Mouse (Mus musculus) kidney, postnatal 0 days (tissue): ENCODE results near the gene Napb. TPM values are rescaled to one million over a fixed set of nuclear protein-coding genes. Genes with fewer than 3 reads are reported as not detected.
A peak's percentile ranks its signal among the peaks of the same experiment; 100 is the strongest.

Source experiments
- ATAC-seq: fragments of 200-750 bp; cut with Nextera tagmentation; replicated peaks from 2 replicates; pipeline ENCODE4 v1.8.0; 2017; ENCODE audit warnings: low read depth, moderate number of reproducible peaks, moderate TSS enrichment, moderate library complexity; ENCODE audit not compliant: low FRiP score
- DNase-seq: peaks from one replicate; pipeline ENCODE4 v3.0.0-alpha.2; 2016; ENCODE audit warnings: low spot score
- H3K27ac ChIP-seq: fragments of 300-500 bp; sonication (generic); 2 replicates; pipeline ENCODE4 v1.5.1; 2014; ENCODE audit warnings: mild to moderate bottlenecking
- H3K27me3 ChIP-seq: fragments of 300-500 bp; sonication (generic); 2 replicates; pipeline ENCODE4 v1.6.1; 2014; ENCODE audit warnings: low read length, mixed read lengths; ENCODE audit not compliant: insufficient read depth
- H3K36me3 ChIP-seq: fragments of 300-500 bp; sonication (generic); 2 replicates; pipeline ENCODE4 v1.6.1; 2014; ENCODE audit warnings: low read length, mixed read lengths; ENCODE audit not compliant: insufficient read depth
- H3K4me1 ChIP-seq: fragments of 300-500 bp; sonication (generic); replicated peaks from 2 replicates; pipeline ENCODE4 v1.6.1; 2014; ENCODE audit warnings: antibody characterized with exemption, low read length, mixed read lengths; ENCODE audit not compliant: insufficient read depth
- H3K4me2 ChIP-seq: fragments of 300-500 bp; sonication (generic); 2 replicates; pipeline ENCODE4 v1.6.1; 2014; ENCODE audit warnings: mild to moderate bottlenecking, low read length, moderate library complexity, mixed read lengths
- H3K4me3 ChIP-seq: fragments of 300-500 bp; sonication (generic); replicated peaks from 2 replicates; pipeline ENCODE4 v1.5.1; 2014; ENCODE audit warnings: low read depth, low read length
- H3K9ac ChIP-seq: fragments of 300-500 bp; sonication (generic); 2 replicates; pipeline ENCODE4 v1.6.1; 2014; ENCODE audit warnings: low read depth, low read length
- H3K9me3 ChIP-seq: fragments of 300-500 bp; sonication (generic); replicated peaks from 2 replicates; pipeline ENCODE4 v1.6.1; 2016; ENCODE audit warnings: low read length, inconsistent platforms, mixed read lengths
- CTCF ChIP-seq: IDR thresholded peaks from 2 replicates; pipeline ENCODE4 v1.5.1; 2016; ENCODE audit warnings: antibody characterized with exemption, low read depth, mild to moderate bottlenecking, moderate library complexity
- WGBS: fragments of 180-500 bp; shearing (Covaris S2); extraction: QIAGEN DNeasy Blood & Tissue Kit; methylation state at CpG from one replicate; pipeline ENCODE4 v1.1.7; 2014; 5-methylcytosine and 5-hydroxymethylcytosine counted together
- polyA plus RNA-seq: library from polyadenylated mRNA; unstranded; fragments of >200 nt; fragmentation: Nextera tagmentation; extraction: Ambion mirVana; gene quantifications from 2 replicates; pipeline ENCODE4 v1.2.1, GENCODE M21; 2015

The Napb gene
- polyA plus RNA-seq, 1 experiment from 2014 or later: 1.4 TPM

DNA sequence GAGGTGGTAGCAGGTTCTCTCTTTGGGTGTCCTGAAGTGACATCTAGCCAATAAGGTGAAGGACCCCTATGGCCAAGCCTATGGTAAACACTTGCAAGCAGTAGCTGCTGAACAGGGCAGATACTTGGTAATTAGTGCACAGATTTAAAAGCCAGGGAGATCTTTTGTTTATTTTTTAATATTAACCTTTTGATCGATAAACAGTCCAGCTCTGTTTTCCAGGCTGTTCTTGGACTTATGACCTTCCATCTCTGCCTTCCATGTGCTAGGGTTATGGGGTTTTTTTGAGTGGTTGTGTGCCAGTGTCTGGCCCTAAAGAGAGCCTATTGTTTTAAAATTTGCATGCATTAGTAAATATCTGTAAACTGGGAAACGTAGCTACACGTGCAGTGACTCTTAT is 42.0 kb downstream of the Napb start:
- H3K27me3 ChIP-seq: no peaks in the 10 kb centered on the region
- no peak overlapping the region for H3K4me2 ChIP-seq
- peaks cover 50% of the 10 kb centered on the region for H3K36me3 ChIP-seq
- DNase-seq (no peak), ATAC-seq (no peak)
- H3K9me3 ChIP-seq: no peaks in the 10 kb centered on the region
- H3K27ac ChIP-seq: no peak overlapping the region
- WGBS: 92% methylated on average over 3 of the region's 3 CpGs
- H3K4me3 ChIP-seq: no peak overlapping the region
- TF ChIP-seq CTCF: no peak
- no peak overlapping the region for H3K9ac ChIP-seq
- no peaks in the 10 kb centered on the region for H3K4me1 ChIP-seq

DNA sequence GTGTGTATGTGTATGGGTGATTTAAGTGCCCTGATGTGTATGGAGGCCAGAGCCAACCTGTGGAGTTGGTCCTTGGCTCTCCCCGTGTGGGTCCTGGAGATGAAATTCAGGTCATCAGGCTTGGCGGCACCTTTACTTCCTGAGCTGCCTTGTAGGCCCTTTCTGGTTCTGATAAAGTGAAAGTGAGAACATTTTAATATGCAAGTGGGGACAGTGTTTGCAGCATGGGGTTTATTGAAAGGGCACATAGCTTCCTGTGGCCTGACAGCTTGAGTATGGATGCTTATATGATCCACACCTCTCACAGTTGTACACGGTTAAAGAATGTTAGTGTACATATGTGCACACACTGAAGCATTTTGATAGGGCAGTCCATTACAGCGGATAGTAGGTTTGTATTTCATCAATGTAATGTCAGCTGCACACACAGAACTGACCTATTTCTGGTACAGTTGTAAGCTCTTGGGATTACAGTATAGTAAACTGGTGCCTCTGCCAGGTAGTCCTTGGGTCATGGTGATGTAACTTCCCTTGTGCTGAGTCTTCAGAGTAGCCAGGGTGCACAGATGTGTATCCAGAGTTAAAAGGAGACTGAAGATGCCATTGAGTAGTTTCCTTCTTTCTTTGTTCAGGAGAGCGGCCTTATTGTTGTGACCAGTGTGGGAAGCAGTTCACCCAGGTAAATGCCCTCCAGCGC is 42.7 kb downstream of the Napb start:
- H3K4me3 ChIP-seq: no peak overlapping the region
- DNase-seq: no peak
- H3K36me3 ChIP-seq: peaks cover 53% of the 10 kb centered on the region
- no peaks in the 10 kb centered on the region for H3K27me3 ChIP-seq
- H3K4me1 ChIP-seq: no peaks in the 10 kb centered on the region
- no peak overlapping the region for H3K4me2 ChIP-seq
- no peak overlapping the region for H3K9ac ChIP-seq
- TF ChIP-seq CTCF: no peak
- ATAC-seq: no peak
- no peaks in the 10 kb centered on the region for H3K9me3 ChIP-seq
- no peak overlapping the region for H3K27ac ChIP-seq
- WGBS: 91% methylated on average over 6 of the region's 6 CpGs

DNA sequence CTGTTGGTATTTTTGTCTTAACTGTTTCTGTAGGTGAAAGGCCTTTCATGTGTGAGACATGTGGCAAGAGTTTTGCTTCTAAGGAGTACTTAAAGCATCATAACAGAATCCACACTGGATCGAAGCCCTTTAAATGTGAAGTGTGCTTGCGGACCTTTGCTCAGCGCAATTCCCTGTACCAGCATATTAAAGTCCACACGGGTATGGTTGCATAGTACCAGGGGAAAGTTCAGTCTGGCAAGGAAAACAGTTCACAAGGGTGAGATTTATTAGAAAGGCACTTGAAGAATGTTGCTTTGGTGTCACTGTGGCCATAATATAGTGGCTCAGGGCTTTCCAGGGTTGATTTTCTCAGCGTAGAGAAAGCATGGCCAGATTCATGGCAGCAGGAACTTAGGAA is 44.3 kb downstream of the Napb start:
- WGBS: 74% methylated on average over 5 of the region's 5 CpGs
- no peaks in the 10 kb centered on the region for H3K4me1 ChIP-seq
- H3K27me3 ChIP-seq: no peaks in the 10 kb centered on the region
- no peak for TF ChIP-seq CTCF
- H3K9ac ChIP-seq: no peak overlapping the region
- H3K27ac ChIP-seq: 0 out of 2 replicates have a peak overlapping the region, but pooled peaks have one; percentile 34
- DNase-seq (peak; percentile 14), ATAC-seq (no peak; the same call in 1 of the 2 replicates)
- H3K9me3 ChIP-seq: no peaks in the 10 kb centered on the region
- peaks cover 52% of the 10 kb centered on the region for H3K36me3 ChIP-seq
- H3K4me3 ChIP-seq: no peak overlapping the region
- H3K4me2 ChIP-seq: no peak overlapping the region

- TF ChIP-seq CTCF: no peak
- peaks cover 45% of the 10 kb centered on the region for H3K36me3 ChIP-seq
- H3K4me1 ChIP-seq: peaks cover 7% of the 10 kb centered on the region
- H3K27ac ChIP-seq: no peak overlapping the region
- H3K4me3 ChIP-seq: no peak overlapping the region
- H3K27me3 ChIP-seq: no peaks in the 10 kb centered on the region
- ATAC-seq: no peak
- H3K9me3 ChIP-seq: no peaks in the 10 kb centered on the region
- H3K4me2 ChIP-seq: no peak overlapping the region
- no peak overlapping the region for H3K9ac ChIP-seq
- no peak for DNase-seq
- WGBS: 95% methylated on average over 1 of the region's 1 CpGs
Measured at GRCm38 (mm10) chr2:148686862-148687261, 45.4 kb downstream of the Napb start.

GRCm38 (mm10) chr2:148685709-148686108 is 46.6 kb downstream of the Napb start:
- Histone ChIP-seq H3K9ac (no peak overlapping the region), H3K4me3 (no peak overlapping the region), H3K9me3 (no peaks in the 10 kb centered on the region), H3K27ac (no peak overlapping the region), H3K4me1 (peaks cover 11% of the 10 kb centered on the region), H3K4me2 (no peak overlapping the region), H3K36me3 (peaks cover 34% of the 10 kb centered on the region), H3K27me3 (no peaks in the 10 kb centered on the region)
- ATAC-seq (no peak), DNase-seq (no peak)
- no peak for TF ChIP-seq CTCF
- whole genome bisulfite sequencing: 92% methylated on average over 3 of the region's 3 CpGs

- no peak overlapping the region for H3K4me2 ChIP-seq
- WGBS: 94% methylated on average over 2 of the region's 2 CpGs
- no peak overlapping the region for H3K27ac ChIP-seq
- H3K4me1 ChIP-seq: peaks cover 11% of the 10 kb centered on the region
- peaks cover 29% of the 10 kb centered on the region for H3K36me3 ChIP-seq
- ATAC-seq (no peak), DNase-seq (no peak)
- no peak for TF ChIP-seq CTCF
- no peak overlapping the region for H3K9ac ChIP-seq
- H3K9me3 ChIP-seq: no peaks in the 10 kb centered on the region
- no peaks in the 10 kb centered on the region for H3K27me3 ChIP-seq
- H3K4me3 ChIP-seq: no peak overlapping the region
Measured at GRCm38 (mm10) chr2:148684972-148685371, 47.3 kb downstream of the Napb start.

GRCm38 (mm10) chr2:148683031-148683430 is 49.2 kb downstream of the Napb start:
- Histone ChIP-seq H3K9me3 (no peaks in the 10 kb centered on the region), H3K4me2 (no peak overlapping the region), H3K4me1 (peaks cover 26% of the 10 kb centered on the region), H3K36me3 (peaks cover 21% of the 10 kb centered on the region), H3K27ac (no peak overlapping the region), H3K27me3 (no peaks in the 10 kb centered on the region), H3K4me3 (no peak overlapping the region), H3K9ac (no peak overlapping the region)
- ATAC-seq (no peak), DNase-seq (no peak)
- WGBS: 94% methylated on average over 1 of the region's 1 CpGs
- TF ChIP-seq CTCF: no peak
